Mouse (Mus musculus) lung, embryonic 14.5 days (tissue): ENCODE measurements around the gene Bcl2l14. TPM values are rescaled to one million over a fixed set of nuclear protein-coding genes. Genes with fewer than 3 reads are reported as not detected.

ENCODE experiments used
- ATAC-seq: fragments of 200-750 bp; cut with Nextera tagmentation; 2 replicates; pipeline ENCODE4 v1.8.0; 2017; ENCODE audit warnings: mild to moderate bottlenecking, moderate TSS enrichment, moderate library complexity; ENCODE audit not compliant: insufficient read depth
- DNase-seq: peaks from one replicate; pipeline ENCODE4 v3.0.0-alpha.2; 2015
- H3K27ac ChIP-seq: fragments of 300-500 bp; sonication (generic); 2 replicates; pipeline ENCODE4 v1.5.1; 2014; ENCODE audit warnings: low read depth, mild to moderate bottlenecking, moderate library complexity
- H3K27me3 ChIP-seq: fragments of 300-500 bp; sonication (generic); 2 replicates; pipeline ENCODE4 v1.6.1; 2014; ENCODE audit warnings: low read length, control low read depth; ENCODE audit not compliant: insufficient read depth
- H3K36me3 ChIP-seq: fragments of 300-500 bp; sonication (generic); 2 replicates; pipeline ENCODE4 v1.6.1; 2014; ENCODE audit warnings: control low read depth; ENCODE audit not compliant: insufficient read depth
- H3K4me1 ChIP-seq: fragments of 300-500 bp; sonication (generic); 2 replicates; pipeline ENCODE4 v1.6.1; 2014; ENCODE audit warnings: antibody characterized with exemption, control low read depth; ENCODE audit not compliant: insufficient read depth
- H3K4me2 ChIP-seq: fragments of 300-500 bp; sonication (generic); 2 replicates; pipeline ENCODE4 v1.6.1; 2014; ENCODE audit warnings: mild to moderate bottlenecking
- H3K4me3 ChIP-seq: fragments of 300-500 bp; sonication (generic); 2 replicates; pipeline ENCODE4 v1.5.1; 2014; ENCODE audit warnings: low read depth, low read length
- H3K9ac ChIP-seq: fragments of 300-500 bp; sonication (generic); 2 replicates; pipeline ENCODE4 v1.6.1; 2014
- H3K9me3 ChIP-seq: fragments of 300-500 bp; sonication (generic); 2 replicates; pipeline ENCODE4 v1.6.1; 2016; ENCODE audit warnings: low read depth, low read length, control low read depth
- CTCF ChIP-seq: IDR thresholded peaks from 2 replicates; pipeline ENCODE4 v1.5.1; 2016; ENCODE audit warnings: antibody characterized with exemption, low read depth
- WGBS: fragments of 180-500 bp; shearing (Covaris S2); extraction: QIAGEN DNeasy Blood & Tissue Kit; methylation state at CpG from one replicate; pipeline ENCODE4 v1.1.7; 2014; 5-methylcytosine and 5-hydroxymethylcytosine counted together
- polyA plus RNA-seq: library from polyadenylated mRNA; unstranded; fragments of >200 nt; fragmentation: Nextera tagmentation; extraction: Ambion mirVana; gene quantifications from 2 replicates; pipeline ENCODE4 v1.2.1, GENCODE M21; 2014

The Bcl2l14 gene
- polyA plus RNA-seq, 1 experiment from 2014 or later: 2.8 TPM

GRCm38 (mm10) chr6:134443925-134444324 lies 47.8 kb downstream of the Bcl2l14 start:
- H3K9ac ChIP-seq: no peak overlapping the region
- no peaks in the 10 kb centered on the region; the same call in 1 of the 2 replicates for H3K4me1 ChIP-seq
- H3K4me2 ChIP-seq: no peak overlapping the region
- H3K36me3 ChIP-seq: peaks cover 25% of the 10 kb centered on the region
- WGBS: 26% methylated on average over 5 of the region's 5 CpGs
- DNase-seq: no peak
- no peaks in the 10 kb centered on the region for H3K27me3 ChIP-seq
- H3K4me3 ChIP-seq: no peak overlapping the region
- no peak for ATAC-seq
- H3K27ac ChIP-seq: peak overlapping the region; percentile 46; the same call in 1 of the 2 replicates
- no peaks in the 10 kb centered on the region for H3K9me3 ChIP-seq
- TF ChIP-seq CTCF: no peak

GRCm38 (mm10) chr6:134448451-134448850 lies 52.3 kb downstream of the Bcl2l14 start:
- H3K4me3 ChIP-seq: no peak overlapping the region
- no peak overlapping the region for H3K9ac ChIP-seq
- no peak overlapping the region for H3K4me2 ChIP-seq
- TF ChIP-seq CTCF: no peak
- no peak for DNase-seq
- H3K27ac ChIP-seq: no peak overlapping the region
- no peaks in the 10 kb centered on the region; the same call in 1 of the 2 replicates for H3K4me1 ChIP-seq
- no peak for ATAC-seq
- H3K36me3 ChIP-seq: peaks cover 68% of the 10 kb centered on the region
- 81% methylated on average over 12 of the region's 12 CpGs for WGBS
- H3K9me3 ChIP-seq: no peaks in the 10 kb centered on the region
- H3K27me3 ChIP-seq: no peaks in the 10 kb centered on the region

- Histone ChIP-seq H3K27me3 (no peaks in the 10 kb centered on the region), H3K9ac (no peak overlapping the region), H3K36me3 (peaks cover 81% of the 10 kb centered on the region), H3K9me3 (no peaks in the 10 kb centered on the region), H3K27ac (no peak overlapping the region), H3K4me3 (no peak overlapping the region), H3K4me2 (no peak overlapping the region), H3K4me1 (no peaks in the 10 kb centered on the region)
- 58% methylated on average over 11 of the region's 11 CpGs for WGBS
- TF ChIP-seq CTCF: no peak
- ATAC-seq (no peak), DNase-seq (no peak)
These were observed 53.8 kb downstream of the Bcl2l14 start for GRCm38 (mm10) chr6:134449958-134450357.

- ATAC-seq (peak; percentile 68; the same call in 1 of the 2 replicates), DNase-seq (no peak)
- Histone ChIP-seq H3K4me2 (no peak overlapping the region), H3K9ac (no peak overlapping the region), H3K4me3 (no peak overlapping the region), H3K27ac (no peak overlapping the region), H3K27me3 (no peaks in the 10 kb centered on the region), H3K36me3 (peaks cover 81% of the 10 kb centered on the region), H3K9me3 (no peaks in the 10 kb centered on the region), H3K4me1 (no peaks in the 10 kb centered on the region)
- 41% methylated on average over 14 of the region's 14 CpGs for WGBS
- TF ChIP-seq CTCF: no peak
These were observed 54.6 kb downstream of the Bcl2l14 start for GRCm38 (mm10) chr6:134450661-134451119.

- no peak overlapping the region for H3K27ac ChIP-seq
- H3K36me3 ChIP-seq: peaks cover 90% of the 10 kb centered on the region
- DNase-seq: peak; percentile 48
- no peak overlapping the region for H3K9ac ChIP-seq
- no peak for ATAC-seq
- WGBS: 100% methylated on average over 1 of the region's 1 CpGs
- H3K4me2 ChIP-seq: no peak overlapping the region
- H3K4me1 ChIP-seq: no peaks in the 10 kb centered on the region
- no peak overlapping the region for H3K4me3 ChIP-seq
- no peaks in the 10 kb centered on the region for H3K9me3 ChIP-seq
- peak; percentile 63 for TF ChIP-seq CTCF
- no peaks in the 10 kb centered on the region for H3K27me3 ChIP-seq
These were observed 58.0 kb downstream of the Bcl2l14 start for GRCm38 (mm10) chr6:134454093-134454492.

- Histone ChIP-seq H3K27me3 (no peaks in the 10 kb centered on the region), H3K4me1 (no peaks in the 10 kb centered on the region), H3K9me3 (no peaks in the 10 kb centered on the region), H3K9ac (no peak overlapping the region), H3K36me3 (peaks cover 89% of the 10 kb centered on the region), H3K27ac (no peak overlapping the region), H3K4me2 (no peak overlapping the region), H3K4me3 (no peak overlapping the region)
- WGBS: 88% methylated on average over 1 of the region's 1 CpGs
- no peak for DNase-seq
- no peak for TF ChIP-seq CTCF
- ATAC-seq: no peak
These were observed 62.3 kb downstream of the Bcl2l14 start for GRCm38 (mm10) chr6:134458376-134458775.

DNA sequence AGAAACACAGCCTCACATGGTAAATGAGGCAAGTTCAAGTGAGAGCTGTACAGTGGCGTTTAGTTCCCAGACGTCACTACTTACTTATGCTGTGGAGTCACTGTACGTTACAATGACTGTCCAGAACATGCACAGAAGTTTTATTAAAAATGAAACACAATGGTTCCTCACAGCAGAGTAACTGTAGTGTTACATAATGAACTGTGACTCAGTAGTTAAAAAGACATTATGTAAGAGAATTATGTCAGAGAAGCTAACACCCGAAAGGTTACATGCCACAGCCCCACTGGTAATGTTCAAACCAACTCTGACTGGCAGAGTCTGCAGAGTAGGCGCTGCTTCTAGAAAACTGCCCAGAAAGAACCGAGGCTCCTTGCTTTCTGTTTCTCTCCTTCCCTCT lies 65.1 kb downstream of the Bcl2l14 start:
- Histone ChIP-seq H3K9ac (no peak overlapping the region), H3K4me3 (no peak overlapping the region), H3K27ac (no peak overlapping the region), H3K9me3 (no peaks in the 10 kb centered on the region), H3K36me3 (peaks cover 83% of the 10 kb centered on the region), H3K4me1 (no peaks in the 10 kb centered on the region), H3K27me3 (no peaks in the 10 kb centered on the region), H3K4me2 (no peak overlapping the region)
- no peak for TF ChIP-seq CTCF
- no peak for ATAC-seq
- no peak for DNase-seq
- WGBS: 83% methylated on average over 6 of the region's 6 CpGs

DNA sequence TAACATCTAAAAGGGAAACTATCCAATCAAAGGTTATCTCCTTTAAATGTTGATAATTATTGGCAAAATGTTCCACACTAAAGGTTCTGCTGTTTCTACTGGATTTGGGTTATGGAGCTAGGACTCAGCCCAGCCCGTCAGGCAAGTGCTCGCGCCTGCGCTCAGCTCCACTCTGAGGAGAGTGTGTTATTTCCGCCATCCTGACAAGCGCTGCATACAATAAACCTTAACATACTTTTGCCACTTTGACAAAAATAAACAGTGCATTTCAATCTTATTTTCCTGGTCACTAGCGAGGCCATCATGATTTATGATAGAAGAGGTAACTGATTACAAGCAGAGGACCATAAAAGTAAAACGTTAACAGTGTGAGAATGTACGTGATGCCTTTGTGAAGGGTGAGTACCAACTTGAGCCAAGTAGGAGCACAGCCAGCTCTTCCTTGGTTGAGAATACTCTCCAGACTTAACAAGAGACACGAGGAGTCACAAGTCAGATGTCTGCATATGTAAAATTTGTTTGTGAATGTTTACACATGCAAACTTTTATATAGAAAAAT lies 70.6 kb downstream of the Bcl2l14 start:
- Histone ChIP-seq H3K4me3 (no peak overlapping the region), H3K9ac (no peak overlapping the region), H3K27me3 (no peaks in the 10 kb centered on the region), H3K4me2 (no peak overlapping the region), H3K36me3 (peaks cover 64% of the 10 kb centered on the region), H3K4me1 (peaks cover 2% of the 10 kb centered on the region; the same call in 1 of the 2 replicates), H3K9me3 (no peaks in the 10 kb centered on the region), H3K27ac (no peak overlapping the region)
- WGBS: 79% methylated on average over 10 of the region's 10 CpGs
- TF ChIP-seq CTCF: no peak
- no peak for DNase-seq
- ATAC-seq: no peak
